Mouse (Mus musculus): ENCODE measurements around the gene Gadd45gip1.

The Gadd45gip1 gene

GRCm38 (mm10) chr8:84832034-84832717 lies 854 bp downstream of the Gadd45gip1 start:
- peak; percentile 78 for DNase-seq (ENCODE audit: low read depth)

GRCm38 (mm10) chr8:84832759-84833742 lies 1.7 kb downstream of the Gadd45gip1 start:
- DNase-seq (ENCODE audit: low read depth) = peak; percentile 53

- DNase-seq (ENCODE audit: low read depth) = no peak
Measured at GRCm38 (mm10) chr8:84834002-84834865, 2.9 kb downstream of the Gadd45gip1 start.

GRCm38 (mm10) chr8:84834866-84835855 lies 3.8 kb downstream of the Gadd45gip1 start:
- no peak for DNase-seq (ENCODE audit: low read depth)

- peak; percentile 59 for DNase-seq (ENCODE audit: low read depth)
Measured at GRCm38 (mm10) chr8:84837149-84837911, 6.0 kb downstream of the Gadd45gip1 start.

GRCm38 (mm10) chr8:84837912-84838470 lies 6.7 kb downstream of the Gadd45gip1 start:
- no peak for DNase-seq (ENCODE audit: low read depth)

- no peak for DNase-seq (ENCODE audit: low read depth)
Measured at GRCm38 (mm10) chr8:84838513-84838912, 7.2 kb downstream of the Gadd45gip1 start.

GRCm38 (mm10) chr8:84839411-84839810 lies 8.1 kb downstream of the Gadd45gip1 start:
- no peak for DNase-seq (ENCODE audit: low read depth)

GRCm38 (mm10) chr8:84839875-84840247 lies 8.5 kb downstream of the Gadd45gip1 start:
- no peak for DNase-seq (ENCODE audit: low read depth)

- DNase-seq (ENCODE audit: low read depth) = peak; percentile 98
Measured at GRCm38 (mm10) chr8:84840248-84840999, 9.1 kb downstream of the Gadd45gip1 start, which contains the start of gene Rad23a. Gene Rad23a (minus strand): TSS chr8:84840665.

GRCm38 (mm10) chr8:84841514-84841913 lies 10.2 kb downstream of the Gadd45gip1 start:
- DNase-seq (ENCODE audit: low read depth) = no peak

- no peak for DNase-seq (ENCODE audit: low read depth)
Measured at GRCm38 (mm10) chr8:84844397-84845070, 13.2 kb downstream of the Gadd45gip1 start.

- peak; percentile 72 for DNase-seq (ENCODE audit: low read depth)
Measured at GRCm38 (mm10) chr8:84845355-84846093, 14.2 kb downstream of the Gadd45gip1 start.

- DNase-seq (ENCODE audit: low read depth) = no peak
Measured at GRCm38 (mm10) chr8:84846094-84846721, 14.9 kb downstream of the Gadd45gip1 start.

- peak; percentile 100 for DNase-seq (ENCODE audit: low read depth)
Measured at GRCm38 (mm10) chr8:84846722-84847572, 15.6 kb downstream of the Gadd45gip1 start, which contains the start of gene Calr. Gene Calr (minus strand): TSS chr8:84846934.
